Mouse (Mus musculus) ES-Bruce4 (cell line): Measurements from ENCODE around the gene Dnmt3b.

Experiments
- CTCF ChIP-seq: IDR thresholded peaks from one replicate; pipeline ENCODE4 v1.8.1; 2011; ENCODE audit warnings: low read depth, low read length
- POLR2A ChIP-seq: IDR thresholded peaks from one replicate; pipeline ENCODE4 v1.8.1; 2011; ENCODE audit warnings: low read length; ENCODE audit not compliant: insufficient read depth

GRCm38 (mm10) chr2:153618889-153619288, 30.4 kb upstream of the Dnmt3b start:
- TF ChIP-seq POLR2A (no peak), CTCF (no peak)
